ENCODE assay signal across 27 mouse cellular contexts in genomic region chr11:70285686-70286085, GRCm38 (mm10). TPM values are rescaled to one million over a fixed set of nuclear protein-coding genes. Genes with fewer than 3 reads are reported as not detected.
A peak's percentile ranks its signal among the peaks of the same experiment; 100 is the strongest.
DNase-seq lines count a peak whose midpoint lies in the region; ATAC-seq and TF ChIP-seq lines count a peak whose summit lies in the region.
"Had no signal": no experiment of that assay in that cellular context is flagged by ENCODE, and none has a peak within 500 bp of the region (broad histone marks: within the 10 kb centered on the region; RNA-seq: fewer than 3 reads in every experiment).

No protein-coding gene starts in this region.

- no peaks in the 10 kb centered on the region for H3K27me3 ChIP-seq in C2C12 (ENCODE audit: control insufficient read depth, insufficient read depth, insufficient read length)
- no peaks in the 10 kb centered on the region for H3K27me3 ChIP-seq in thymus, adult 2 months (ENCODE audit: control insufficient read depth, insufficient read depth, low read length)
- no peaks in the 10 kb centered on the region for H3K27me3 ChIP-seq in limb, embryonic 10.5 days (ENCODE audit: low read depth, poor library complexity, severe bottlenecking)
- H3K27me3 ChIP-seq in intestine, postnatal 0 days (replicated peaks; ENCODE audit: control insufficient read depth, insufficient read depth, low read length): no peaks in the 10 kb centered on the region
- H3K27me3 ChIP-seq: forebrain, embryonic 13.5 days; heart, embryonic 13.5 days had no signal

- H3K79me2 ChIP-seq in C2C12 (ENCODE audit: control insufficient read depth, insufficient read depth): no peaks in the 10 kb centered on the region

- H3K4me3 ChIP-seq in C2C12 (ENCODE audit: insufficient read depth, poor library complexity, severe bottlenecking): no peak overlapping the region
- H3K4me3 ChIP-seq in thymus, adult 2 months (ENCODE audit: control insufficient read depth, insufficient read depth, low read length): no peak overlapping the region
- no peak overlapping the region for H3K4me3 ChIP-seq in limb, embryonic 10.5 days
- no peak overlapping the region for H3K4me3 ChIP-seq in intestine, postnatal 0 days (ENCODE audit: low read depth, low read length)
- H3K4me3 ChIP-seq: forebrain, embryonic 10.5 days; forebrain, embryonic 13.5 days; heart, adult 2 months; heart, embryonic 10.5 days; heart, embryonic 13.5 days had no signal

- 5% methylated on average over 5 of the region's 5 CpGs for WGBS in thymus, adult 2 months
- WGBS in limb, embryonic 10.5 days: 80% methylated on average over 5 of the region's 5 CpGs
- WGBS in intestine, postnatal 0 days: 69% methylated on average over 5 of the region's 5 CpGs

- H3K9ac ChIP-seq in intestine, postnatal 0 days (ENCODE audit: low read depth, low read length): no peak overlapping the region
- H3K9ac ChIP-seq: forebrain, embryonic 13.5 days; heart, embryonic 13.5 days; hindbrain, embryonic 14.5 days had no signal

- H3K79me3 ChIP-seq in C2C12 (ENCODE audit: low read depth): no peaks in the 10 kb centered on the region

- peak; percentile 56 for DNase-seq in thymus, adult 2 months
- DNase-seq in thymus, postnatal 14 days: peak; percentile 68
- DNase-seq in thymus, postnatal 4 days: peak; percentile 57
- DNase-seq in limb, embryonic 10.5 days (ENCODE audit: low spot score): no peak
- DNase-seq in kidney, postnatal 25 days: no peak
- DNase-seq: adrenal gland, adult 8-10 months; adrenal gland, postnatal 25 days; B cell, adult 2 months; cerebellum, adult 18-20 months; cerebellum, adult 9-10 months; cerebellum, postnatal 14 days; gastrocnemius, postnatal 14 days; heart, adult 2 months; heart, postnatal 14 days; heart, postnatal 4 days had no signal

- no peak for ATAC-seq in intestine, postnatal 0 days
- ATAC-seq: activated CD4-positive, CD25-positive, alpha-beta regulatory T cell, adult 4 months; CD4-positive, CD25-positive, alpha-beta regulatory T cell, adult 4 months; forebrain, embryonic 13.5 days; forebrain, embryonic 16.5 days; hindbrain, postnatal 0 days had no signal

- H3K9me3 ChIP-seq in limb, embryonic 10.5 days (replicated peaks): no peaks in the 10 kb centered on the region
- no peaks in the 10 kb centered on the region for H3K9me3 ChIP-seq in intestine, postnatal 0 days (ENCODE audit: control insufficient read depth)
- H3K9me3 ChIP-seq: forebrain, embryonic 10.5 days; forebrain, embryonic 13.5 days; heart, embryonic 10.5 days; heart, embryonic 13.5 days had no signal

- TF ChIP-seq POLR2A in thymus, adult 2 months (IDR thresholded peaks at IDR 0.05; ENCODE audit: control insufficient read depth, extremely low read depth, insufficient read depth, low read length, poor library complexity): no peak

- TF ChIP-seq CTCF in C2C12 (IDR thresholded peaks at IDR 0.05; ENCODE audit: control insufficient read depth, insufficient read depth, insufficient read length): no peak
- TF ChIP-seq CTCF in thymus, adult 2 months (IDR thresholded peaks at IDR 0.05; ENCODE audit: borderline replicate concordance, control insufficient read depth, extremely low read depth, insufficient read depth, low read length, poor library complexity): no peak
- no peak for TF ChIP-seq CTCF in intestine, postnatal 0 days (IDR thresholded peaks at IDR 0.05; ENCODE audit: low read depth)

- no peaks in the 10 kb centered on the region for H3K36me3 ChIP-seq in C2C12 (ENCODE audit: control insufficient read depth, insufficient read depth)
- H3K36me3 ChIP-seq in thymus, adult 2 months (ENCODE audit: control insufficient read depth, insufficient read depth, low read length): no peaks in the 10 kb centered on the region
- no peaks in the 10 kb centered on the region for H3K36me3 ChIP-seq in limb, embryonic 10.5 days
- no peaks in the 10 kb centered on the region for H3K36me3 ChIP-seq in intestine, postnatal 0 days (ENCODE audit: control insufficient read depth, insufficient read depth)
- H3K36me3 ChIP-seq: forebrain, embryonic 10.5 days; heart, embryonic 10.5 days; heart, embryonic 13.5 days had no signal

- H3ac ChIP-seq in C2C12 (ENCODE audit: control insufficient read depth, insufficient read length, low read depth): no peak overlapping the region

- H3K4me1 ChIP-seq in thymus, adult 2 months (replicated peaks; ENCODE audit: control insufficient read depth, insufficient read depth, low read length): peaks cover 43% of the 10 kb centered on the region
- H3K4me1 ChIP-seq in limb, embryonic 10.5 days: peaks cover 6% of the 10 kb centered on the region
- no peaks in the 10 kb centered on the region for H3K4me1 ChIP-seq in intestine, postnatal 0 days (replicated peaks; ENCODE audit: control insufficient read depth, insufficient read depth, low read length)

- no peak overlapping the region for H3K4me2 ChIP-seq in intestine, postnatal 0 days (replicated peaks; ENCODE audit: low read depth)
- H3K4me2 ChIP-seq: forebrain, embryonic 13.5 days; heart, embryonic 13.5 days; hindbrain, embryonic 14.5 days had no signal

- H3K27ac ChIP-seq in thymus, adult 2 months (ENCODE audit: control insufficient read depth, insufficient read depth, low read length): peak overlapping the region; percentile 84
- no peak overlapping the region for H3K27ac ChIP-seq in limb, embryonic 10.5 days
- H3K27ac ChIP-seq in intestine, postnatal 0 days (ENCODE audit: low read depth, low read length): no peak overlapping the region
- H3K27ac ChIP-seq: forebrain, embryonic 10.5 days; forebrain, embryonic 13.5 days; heart, adult 2 months; heart, embryonic 10.5 days; heart, embryonic 13.5 days; hindbrain, embryonic 14.5 days; hindbrain, postnatal 0 days had no signal

TF ChIP-seq in C2C12, 6 proteins besides CTCF, POLR2A, EP300 and RAD21:
- TF ChIP-seq USF1 (IDR thresholded peaks at IDR 0.05; ENCODE audit: low read depth) (no peak), FOSL1 (IDR thresholded peaks at IDR 0.05; ENCODE audit: insufficient read depth, low read length, poor library complexity, severe bottlenecking) (no peak), MYOD1 (IDR thresholded peaks at IDR 0.05; ENCODE audit: control insufficient read depth, insufficient read length, low read depth) (peak; percentile 25), MAX (IDR thresholded peaks at IDR 0.05) (no peak), CEBPB (IDR thresholded peaks at IDR 0.05; ENCODE audit: low read depth) (no peak)
TF ChIP-seq in C2C12: peak in this region for 1.

RNA-seq across cellular contexts. Expression of gene Alox12, which starts 30.5 kb away (rescaled TPM):
- polyA plus RNA-seq in C2C12 (2012; fragmentation: generic; extraction: Trizol): 0.47 TPM
- 0.68 and 1.2 TPM in 2 replicates for polyA plus RNA-seq in thymus, adult 2 months (2012; rRNA removed)
- 2.0 and 2.9 TPM in 2 replicates for polyA plus RNA-seq in limb, embryonic 10.5 days (2016; fragmentation: Nextera tagmentation; extraction: Ambion mirVana)
- polyA plus RNA-seq in intestine, postnatal 0 days (2015; fragmentation: Nextera tagmentation; extraction: Ambion mirVana): 0.68 and 0.71 TPM in 2 replicates
- polyA plus RNA-seq: activated CD4-positive, CD25-positive, alpha-beta regulatory T cell, adult 4 months had no signal

RNA-seq across cellular contexts. Expression of gene Alox12e, which starts 36.7 kb away (rescaled TPM):
- 0.04 TPM for polyA plus RNA-seq in C2C12 (2012; fragmentation: generic; extraction: Trizol)
- polyA plus RNA-seq in thymus, adult 2 months (2012; rRNA removed): 38.5 and 44.2 TPM in 2 replicates
- 0.06 TPM in 1 of 2 replicates, not detected in the other for polyA plus RNA-seq in limb, embryonic 10.5 days (2016; fragmentation: Nextera tagmentation; extraction: Ambion mirVana)
- 0.07 TPM in 1 of 2 replicates, not detected in the other for polyA plus RNA-seq in intestine, postnatal 0 days (2015; fragmentation: Nextera tagmentation; extraction: Ambion mirVana)
- polyA plus RNA-seq: activated CD4-positive, CD25-positive, alpha-beta regulatory T cell, adult 4 months; CD4-positive, CD25-positive, alpha-beta regulatory T cell, adult 4 months; forebrain, embryonic 10.5 days; forebrain, embryonic 13.5 days; forebrain, embryonic 16.5 days; heart, embryonic 10.5 days; heart, embryonic 13.5 days; hindbrain, embryonic 11.5 days; hindbrain, embryonic 14.5 days had no signal

RNA-seq across cellular contexts. Expression of gene Rnasek, which starts 46.0 kb away (rescaled TPM):
- polyA plus RNA-seq in C2C12 (2012; fragmentation: generic; extraction: Trizol): 300 TPM
- polyA plus RNA-seq in thymus, adult 2 months (2012; rRNA removed): 173 and 186 TPM in 2 replicates
- polyA plus RNA-seq in limb, embryonic 10.5 days (2016; fragmentation: Nextera tagmentation; extraction: Ambion mirVana): 84.7 and 93.5 TPM in 2 replicates
- polyA plus RNA-seq in intestine, postnatal 0 days (2015; fragmentation: Nextera tagmentation; extraction: Ambion mirVana): 628 and 645 TPM in 2 replicates

RNA-seq across cellular contexts. Expression of gene Gm21988, which starts 46.1 kb away (rescaled TPM):
- polyA plus RNA-seq in C2C12 (2012; fragmentation: generic; extraction: Trizol): 10.8 TPM
- polyA plus RNA-seq in thymus, adult 2 months (2012; rRNA removed): 11.1 and 11.6 TPM in 2 replicates
- polyA plus RNA-seq in limb, embryonic 10.5 days (2016; fragmentation: Nextera tagmentation; extraction: Ambion mirVana): 9.7 TPM in 2 replicates
- polyA plus RNA-seq in intestine, postnatal 0 days (2015; fragmentation: Nextera tagmentation; extraction: Ambion mirVana): 11.2 and 11.3 TPM in 2 replicates

RNA-seq across cellular contexts. Expression of gene 0610010K14Rik, which starts 48.0 kb away (rescaled TPM):
- 91.7 TPM for polyA plus RNA-seq in C2C12 (2012; fragmentation: generic; extraction: Trizol)
- 150 and 153 TPM in 2 replicates for polyA plus RNA-seq in thymus, adult 2 months (2012; rRNA removed)
- polyA plus RNA-seq in limb, embryonic 10.5 days (2016; fragmentation: Nextera tagmentation; extraction: Ambion mirVana): 220 and 235 TPM in 2 replicates
- polyA plus RNA-seq in intestine, postnatal 0 days (2015; fragmentation: Nextera tagmentation; extraction: Ambion mirVana): 70.3 and 72.7 TPM in 2 replicates

Comparison
In these comparisons a context has a peak if more than half of its experiments do, and no peak if none do; other contexts are left out.
1. DNase-seq: peak in thymus, adult 2 months (single experiment), thymus, postnatal 14 days (single experiment) and thymus, postnatal 4 days (single experiment); none in limb, embryonic 10.5 days (single experiment) and kidney, postnatal 25 days (0 of 2).
2. RNA of gene Alox12e, which starts 36.7 kb away (polyA plus RNA-seq): 38.5 to 44.2 TPM in thymus, adult 2 months; 0.04 TPM in C2C12 (single experiment), 0.07 TPM in intestine, postnatal 0 days and 0.06 TPM in limb, embryonic 10.5 days; every median in the first group is over 10 times any median in the second.